Mouse (Mus musculus): Measurements from ENCODE around the gene Kif28. TPM values are rescaled to one million over a fixed set of nuclear protein-coding genes. Genes with fewer than 3 reads are reported as not detected.

Kif28 gene
- polyA plus RNA-seq, 1 experiment from 2014 or later, result not detected

Other genes starting within 250 kb of the Kif28 start
- gene Smyd3, start 227.2 kb downstream of the Kif28 start, polyA plus RNA-seq (2015; fragmentation: Nextera tagmentation; extraction: Ambion mirVana), result 23.9 and 25.8 TPM in 2 replicates
- 37.9 and 39.4 TPM in 2 replicates for gene Tfb2m, start 199.0 kb downstream of the Kif28 start, polyA plus RNA-seq (2015; fragmentation: Nextera tagmentation; extraction: Ambion mirVana)
- 29.9 and 32.1 TPM in 2 replicates for gene Cnst, start 198.9 kb downstream of the Kif28 start, polyA plus RNA-seq (2015; fragmentation: Nextera tagmentation; extraction: Ambion mirVana)
- 101 and 116 TPM in 2 replicates for gene Sccpdh, start 77.1 kb downstream of the Kif28 start, polyA plus RNA-seq (2015; fragmentation: Nextera tagmentation; extraction: Ambion mirVana)
- gene Gm10518, start 58.1 kb upstream of the Kif28 start, polyA plus RNA-seq (2015; fragmentation: Nextera tagmentation; extraction: Ambion mirVana), result 0.29 TPM in 1 of 2 replicates, not detected in the other
- 19.8 and 22.2 TPM in 2 replicates for gene Ahctf1, start 58.4 kb upstream of the Kif28 start, polyA plus RNA-seq (2015; fragmentation: Nextera tagmentation; extraction: Ambion mirVana)
- 29.9 and 32.6 TPM in 2 replicates for gene Cdc42bpa, start 215.2 kb upstream of the Kif28 start, polyA plus RNA-seq (2015; fragmentation: Nextera tagmentation; extraction: Ambion mirVana)